Mouse (Mus musculus) lung, postnatal 0 days (tissue): ENCODE measurements around the gene Cdc6. TPM values are rescaled to one million over a fixed set of nuclear protein-coding genes. Genes with fewer than 3 reads are reported as not detected.

Experiments used
- ATAC-seq: fragments of 200-750 bp; cut with Nextera tagmentation; 2 replicates; pipeline ENCODE4 v1.8.0; 2017; ENCODE audit warnings: moderate library complexity
- DNase-seq: peaks from one replicate; pipeline ENCODE4 v3.0.0-alpha.2; 2016; ENCODE audit warnings: low spot score
- H3K27ac ChIP-seq: fragments of 300-500 bp; sonication (generic); 2 replicates; pipeline ENCODE4 v1.5.1; 2014; ENCODE audit warnings: antibody characterized with exemption, mild to moderate bottlenecking, low read length, mixed read lengths
- H3K27me3 ChIP-seq: fragments of 300-500 bp; sonication (generic); replicated peaks from 2 replicates; pipeline ENCODE4 v1.6.1; 2014; ENCODE audit warnings: low read length, mixed read lengths; ENCODE audit not compliant: insufficient read depth
- H3K36me3 ChIP-seq: fragments of 300-500 bp; sonication (generic); 2 replicates; pipeline ENCODE4 v1.6.1; 2014; ENCODE audit warnings: low read length, mixed read lengths; ENCODE audit not compliant: insufficient read depth
- H3K4me1 ChIP-seq: fragments of 300-500 bp; sonication (generic); 2 replicates; pipeline ENCODE4 v1.6.1; 2014; ENCODE audit warnings: antibody characterized with exemption, low read depth, low read length, mixed read lengths; ENCODE audit not compliant: insufficient read depth
- H3K4me2 ChIP-seq: fragments of 300-500 bp; sonication (generic); replicated peaks from 2 replicates; pipeline ENCODE4 v1.6.1; 2014; ENCODE audit warnings: low read depth, mild to moderate bottlenecking, low read length, moderate library complexity, mixed read lengths
- H3K4me3 ChIP-seq: fragments of 300-500 bp; sonication (generic); 2 replicates; pipeline ENCODE4 v1.5.1; 2014; ENCODE audit warnings: low read depth, low read length
- H3K9ac ChIP-seq: fragments of 300-500 bp; sonication (generic); replicated peaks from 2 replicates; pipeline ENCODE4 v1.6.1; 2014; ENCODE audit warnings: low read depth, mild to moderate bottlenecking
- H3K9me3 ChIP-seq: fragments of 300-500 bp; sonication (generic); 2 replicates; pipeline ENCODE4 v1.6.1; 2016; ENCODE audit warnings: low read length, mixed read lengths
- CTCF ChIP-seq: IDR thresholded peaks from 2 replicates; pipeline ENCODE4 v1.5.1; 2016; ENCODE audit warnings: antibody characterized with exemption, mild to moderate bottlenecking
- EP300 ChIP-seq: IDR thresholded peaks from 2 replicates; pipeline ENCODE4 v1.6.1; 2016; ENCODE audit warnings: antibody characterized with exemption, mild to moderate bottlenecking, control low read depth
- WGBS: fragments of 180-500 bp; shearing (Covaris S2); extraction: QIAGEN DNeasy Blood & Tissue Kit; methylation state at CpG from one replicate; pipeline ENCODE4 v1.1.7; 2014; 5-methylcytosine and 5-hydroxymethylcytosine counted together
- polyA plus RNA-seq: library from polyadenylated mRNA; unstranded; fragments of >200 nt; fragmentation: Nextera tagmentation; extraction: Ambion mirVana; gene quantifications from 2 replicates; pipeline ENCODE4 v1.2.1, GENCODE M21; 2015

The Cdc6 gene
- polyA plus RNA-seq, 1 experiment from 2014 or later: 2.6 TPM

DNA sequence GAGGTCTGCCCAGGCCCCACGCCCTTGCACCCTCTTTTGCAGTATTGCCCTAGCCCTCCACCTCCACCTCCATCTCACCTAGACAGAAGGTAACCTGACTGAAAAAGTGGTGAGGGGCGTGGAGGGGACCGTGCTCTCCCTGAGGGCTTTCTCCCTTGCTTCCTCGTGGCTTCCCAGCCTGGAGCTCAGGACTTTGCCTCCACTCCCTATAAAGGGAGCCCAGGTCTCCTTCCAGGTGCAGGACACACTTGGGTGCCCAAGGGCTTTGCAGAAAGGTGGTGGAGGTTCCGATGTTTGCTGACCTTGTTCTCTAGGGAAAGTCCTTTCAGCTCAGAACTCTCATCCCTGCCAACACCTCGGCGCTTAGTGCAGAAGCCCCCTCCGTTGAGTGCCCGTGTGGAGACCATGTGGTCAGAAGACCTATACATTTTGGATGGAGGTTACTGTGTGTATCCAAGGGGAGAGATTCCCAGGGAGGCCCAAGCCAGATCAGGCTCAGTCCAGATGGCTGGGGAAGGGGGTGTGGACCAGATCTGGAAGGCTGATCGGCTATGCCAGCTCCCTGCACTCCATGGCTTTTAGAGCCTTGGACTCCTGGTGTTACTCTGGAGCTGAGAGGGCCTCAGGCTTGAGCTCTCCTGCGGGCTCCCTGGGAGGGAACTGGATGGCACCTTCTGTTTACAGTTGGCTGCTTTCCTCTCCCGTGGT is 20.7 kb downstream of the Cdc6 start:
- H3K4me3 ChIP-seq: peak overlapping the region; percentile 39
- peak overlapping the region; percentile 80 for H3K4me2 ChIP-seq
- H3K27me3 ChIP-seq: no peaks in the 10 kb centered on the region
- ATAC-seq (no peak), DNase-seq (no peak)
- H3K9ac ChIP-seq: peak overlapping the region; percentile 34; the same call in 1 of the 2 replicates
- no peaks in the 10 kb centered on the region for H3K36me3 ChIP-seq
- 18% methylated on average over 11 of the region's 12 CpGs for WGBS
- peaks cover 76% of the 10 kb centered on the region for H3K4me1 ChIP-seq
- TF ChIP-seq CTCF (no peak), EP300 (no peak)
- H3K9me3 ChIP-seq: no peaks in the 10 kb centered on the region
- no peak overlapping the region for H3K27ac ChIP-seq

DNA sequence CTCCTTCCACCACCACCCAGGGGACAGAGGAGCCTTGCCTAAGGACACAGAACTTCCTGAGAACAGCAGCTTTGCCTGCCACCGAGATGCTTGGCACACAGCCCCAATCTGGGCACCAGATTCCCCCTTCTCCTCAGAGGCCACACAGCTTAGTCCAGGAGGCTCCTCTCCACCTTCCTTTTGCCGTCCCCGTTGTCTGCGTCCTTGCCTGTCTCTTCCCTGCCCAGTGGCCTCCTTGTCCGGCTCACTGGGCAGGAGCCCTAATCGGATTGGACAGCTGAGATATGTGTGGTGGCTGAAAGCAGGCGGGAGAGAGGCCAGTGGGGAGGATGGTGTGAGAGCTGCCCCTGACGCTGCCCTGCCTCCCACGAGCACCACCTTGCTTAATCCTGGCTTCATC is 21.9 kb downstream of the Cdc6 start:
- TF ChIP-seq CTCF (no peak), EP300 (no peak)
- no peak overlapping the region for H3K4me3 ChIP-seq
- peak overlapping the region; percentile 62 for H3K27ac ChIP-seq
- H3K4me2 ChIP-seq: no peak overlapping the region
- WGBS: 15% methylated on average over 9 of the region's 9 CpGs
- H3K9ac ChIP-seq: no peak overlapping the region
- H3K27me3 ChIP-seq: no peaks in the 10 kb centered on the region
- DNase-seq (no peak), ATAC-seq (no peak)
- H3K9me3 ChIP-seq: no peaks in the 10 kb centered on the region
- peaks cover 72% of the 10 kb centered on the region for H3K4me1 ChIP-seq
- no peaks in the 10 kb centered on the region for H3K36me3 ChIP-seq

DNA sequence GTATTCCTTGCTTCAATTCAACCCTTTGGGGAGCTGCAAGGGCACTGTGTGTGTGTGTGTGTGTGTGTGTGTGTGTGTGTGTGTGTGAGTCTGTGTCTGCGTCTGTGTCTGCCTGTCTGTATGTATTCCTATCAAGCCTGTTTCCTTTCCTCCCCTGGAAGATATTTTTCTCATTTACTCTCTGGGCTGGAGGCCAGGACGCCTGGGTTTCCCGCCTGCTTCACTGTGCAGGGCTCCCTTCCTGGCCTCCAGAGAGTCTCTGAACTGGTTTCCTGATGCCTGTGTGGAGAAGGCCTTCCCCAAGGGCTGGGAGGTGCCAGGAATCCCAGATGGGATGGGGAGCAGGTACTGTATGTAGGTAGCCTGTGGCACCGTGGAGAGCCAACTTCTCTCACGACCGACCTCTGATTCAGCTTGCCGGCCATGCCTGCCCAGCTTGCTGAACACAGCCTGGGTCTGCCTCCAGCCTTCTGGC is 22.6 kb downstream of the Cdc6 start:
- no peaks in the 10 kb centered on the region for H3K9me3 ChIP-seq
- H3K4me3 ChIP-seq: no peak overlapping the region
- H3K27ac ChIP-seq: peak overlapping the region; percentile 62
- H3K4me1 ChIP-seq: peaks cover 70% of the 10 kb centered on the region
- no peak overlapping the region for H3K9ac ChIP-seq
- 20% methylated on average over 7 of the region's 7 CpGs for WGBS
- TF ChIP-seq CTCF (no peak), EP300 (no peak)
- no peaks in the 10 kb centered on the region for H3K36me3 ChIP-seq
- DNase-seq (no peak), ATAC-seq (no peak)
- no peak overlapping the region for H3K4me2 ChIP-seq
- H3K27me3 ChIP-seq: no peaks in the 10 kb centered on the region

DNA sequence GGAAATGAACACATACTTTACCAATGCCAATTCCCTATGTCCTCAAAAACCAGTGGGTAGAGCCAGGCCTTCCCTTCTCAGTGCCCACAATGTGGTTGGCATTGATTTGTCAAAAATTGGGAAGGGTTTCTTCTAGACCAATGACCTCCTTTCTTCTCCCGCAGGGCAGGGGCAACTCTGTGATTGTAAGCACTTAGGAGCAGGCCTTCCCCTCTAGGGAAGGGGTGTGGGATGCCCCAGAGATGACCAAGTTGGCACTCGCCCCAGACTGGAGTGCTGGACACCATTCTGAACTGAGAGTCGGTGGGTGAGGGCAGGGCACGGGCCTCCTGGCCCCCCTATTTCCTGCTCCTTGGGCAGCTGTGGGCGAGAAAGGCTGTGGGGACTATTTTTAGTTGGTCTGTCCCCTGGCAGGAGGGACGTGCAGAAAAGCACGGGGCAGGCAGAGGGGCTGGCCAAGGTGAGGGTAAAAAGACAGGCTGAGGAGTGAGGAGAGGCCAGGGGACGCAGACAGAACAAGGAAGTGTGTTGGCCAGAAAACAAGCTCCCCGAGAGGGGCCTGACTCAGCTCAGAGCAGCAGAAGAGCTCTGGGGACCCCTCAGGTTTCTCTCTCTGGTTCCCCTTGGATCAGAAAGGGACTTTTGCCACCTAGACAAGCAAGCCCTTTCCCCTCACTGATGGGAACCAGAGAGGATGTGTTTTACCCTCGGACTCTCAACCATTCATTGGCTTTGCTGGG is 23.3 kb downstream of the Cdc6 start:
- peaks cover 69% of the 10 kb centered on the region for H3K4me1 ChIP-seq
- DNase-seq (no peak), ATAC-seq (peak; percentile 23)
- TF ChIP-seq CTCF: no peak
- no peaks in the 10 kb centered on the region for H3K9me3 ChIP-seq
- no peak overlapping the region for H3K4me3 ChIP-seq
- no peak overlapping the region for H3K9ac ChIP-seq
- H3K36me3 ChIP-seq: no peaks in the 10 kb centered on the region
- 0 out of 2 replicates have a peak overlapping the region, but pooled peaks have one; percentile 2 for H3K4me2 ChIP-seq
- peak overlapping the region; percentile 62 for H3K27ac ChIP-seq
- H3K27me3 ChIP-seq: no peaks in the 10 kb centered on the region
- WGBS: 8% methylated on average over 10 of the region's 10 CpGs

DNA sequence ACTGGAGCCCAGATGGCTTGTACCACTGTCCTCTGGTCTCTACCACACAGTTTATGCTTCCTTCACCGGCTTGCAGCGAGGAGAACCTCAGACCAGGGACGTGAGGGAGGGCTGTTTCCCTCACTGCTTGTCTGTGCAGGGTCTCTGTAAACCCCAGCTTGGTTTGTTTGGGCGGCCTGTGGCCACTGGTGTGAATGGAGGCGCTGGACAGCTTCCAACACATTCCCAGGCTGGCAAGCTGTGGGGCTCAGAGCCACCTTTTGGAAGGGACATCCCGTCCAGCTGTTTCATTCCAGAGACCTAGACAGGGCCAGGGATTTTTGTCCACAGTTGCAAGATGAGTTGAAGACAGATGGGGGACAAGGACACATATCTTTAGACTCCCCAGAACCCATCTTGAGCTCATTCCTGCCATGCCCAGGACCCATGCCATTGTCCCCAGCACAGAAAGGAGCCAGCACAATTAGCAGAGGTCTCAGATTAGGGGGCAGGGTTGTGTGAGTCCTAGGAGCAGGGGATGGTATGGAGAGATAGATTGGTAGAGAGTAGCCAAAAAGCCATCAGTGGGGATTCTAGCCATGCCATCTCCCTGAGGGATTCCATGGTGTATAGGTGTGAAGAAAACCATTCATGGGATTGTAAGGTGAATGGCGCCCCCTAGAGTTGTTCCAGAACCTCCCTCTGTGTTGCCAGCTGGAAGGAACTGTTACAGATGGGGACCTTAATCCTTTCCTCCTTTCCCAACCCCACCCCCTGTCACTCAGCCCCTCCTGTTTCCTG is 24.1 kb downstream of the Cdc6 start:
- Histone ChIP-seq H3K27ac (peak overlapping the region; percentile 62), H3K36me3 (no peaks in the 10 kb centered on the region), H3K4me2 (0 out of 2 replicates have a peak overlapping the region, but pooled peaks have one; percentile 2), H3K9me3 (no peaks in the 10 kb centered on the region), H3K4me3 (no peak overlapping the region), H3K27me3 (no peaks in the 10 kb centered on the region), H3K4me1 (peaks cover 67% of the 10 kb centered on the region), H3K9ac (no peak overlapping the region)
- no peak for ATAC-seq
- WGBS: 17% methylated on average over 7 of the region's 7 CpGs
- no peak for TF ChIP-seq EP300
- TF ChIP-seq CTCF: peak; percentile 54
- DNase-seq: no peak
